Mouse (Mus musculus): Measurements from ENCODE around the gene Gm11009.
"Not testable (repeated sequence)": the region's sequence is repeated elsewhere in the genome, so short reads cannot be mapped to it uniquely, and the experiment has no call there.

Gene Gm11009

GRCm38 (mm10) chr2:176319394-176319793 is at the start of gene Gm11009:
Gene Gm11009, minus strand, starts transcription at chr2:176319494.
- DNase-seq, result not testable (repeated sequence)

Data from cerebellum, postnatal 25 days (tissue).